Mouse (Mus musculus) monocyte, adult 2 months (primary cell): ENCODE measurements around the gene N4bp2.
"Not testable (repeated sequence)": the region's sequence is repeated elsewhere in the genome, so short reads cannot be mapped to it uniquely, and the experiment has no call there.

ENCODE experiments used
- DNase-seq, 2 experiments: peaks; one replicate each; pipeline ENCODE4 v3.0.0; 2022; ENCODE audit warnings: low spot score in 2 of 2, low read depth in 1 of 2

The N4bp2 gene

GRCm38 (mm10) chr5:65763916-65764785 is 830 bp downstream of the N4bp2 start:
- DNase-seq, result peak; percentile 10 to 18

DNA sequence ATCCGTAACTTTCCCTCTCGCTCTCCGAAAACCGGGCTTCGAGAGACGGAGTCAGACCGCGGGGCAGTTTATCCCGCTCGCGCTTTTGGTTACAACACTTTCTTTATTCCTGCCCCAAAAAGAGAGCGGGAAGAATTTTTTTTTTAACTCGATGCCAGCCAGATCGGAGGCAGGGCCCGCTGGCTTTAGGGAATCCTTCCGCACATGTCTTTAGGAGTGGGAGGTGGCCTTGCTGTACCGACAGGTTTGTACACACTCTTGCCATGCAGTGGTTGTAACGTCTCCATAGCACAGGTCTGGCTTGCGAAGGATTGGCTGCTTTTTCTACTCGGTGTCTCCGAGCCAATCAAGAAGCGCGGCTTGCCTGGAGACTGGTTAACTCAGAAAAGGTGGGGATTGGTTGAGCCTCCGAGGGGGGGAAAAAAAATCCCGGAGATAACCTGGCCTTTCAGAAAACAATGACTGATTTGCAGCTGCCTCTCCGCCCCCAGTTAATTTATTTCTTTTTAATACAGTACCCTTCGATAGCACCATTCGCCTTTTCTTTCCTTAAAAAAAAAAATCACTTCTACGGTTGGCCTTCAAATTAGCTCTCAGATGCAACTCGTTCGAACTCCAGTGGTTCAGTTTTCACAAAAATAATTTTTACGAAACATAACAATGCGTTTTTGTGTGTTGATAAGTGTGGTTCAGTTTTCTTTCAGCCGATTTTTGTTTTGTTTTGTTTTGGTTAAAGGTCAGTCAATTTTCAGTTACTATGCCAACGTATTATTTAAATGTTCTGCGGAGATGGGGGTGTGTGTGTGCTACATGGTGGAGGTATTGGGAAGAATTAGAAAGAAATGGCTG is 1.7 kb downstream of the N4bp2 start:
- peak; percentile 62 to 64 for DNase-seq

DNA sequence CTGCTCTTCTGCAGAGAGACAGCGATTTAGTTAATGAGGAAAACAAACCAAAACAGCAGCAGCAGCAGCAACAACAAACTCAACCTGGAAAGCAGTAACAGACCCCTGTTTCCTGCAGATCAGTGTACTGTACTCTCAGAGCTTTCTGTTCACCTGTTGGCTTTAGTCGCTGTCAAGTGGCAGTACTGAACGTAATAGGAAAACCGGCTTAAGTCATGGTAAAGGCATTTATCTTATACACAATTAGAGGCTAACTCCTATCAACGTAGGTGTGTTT is 2.3 kb downstream of the N4bp2 start:
- no peak for DNase-seq

GRCm38 (mm10) chr5:65768007-65768406 is 4.7 kb downstream of the N4bp2 start:
- DNase-seq, result no peak

- DNase-seq, result no peak
Observed at GRCm38 (mm10) chr5:65770065-65770464, 6.7 kb downstream of the N4bp2 start.

DNA sequence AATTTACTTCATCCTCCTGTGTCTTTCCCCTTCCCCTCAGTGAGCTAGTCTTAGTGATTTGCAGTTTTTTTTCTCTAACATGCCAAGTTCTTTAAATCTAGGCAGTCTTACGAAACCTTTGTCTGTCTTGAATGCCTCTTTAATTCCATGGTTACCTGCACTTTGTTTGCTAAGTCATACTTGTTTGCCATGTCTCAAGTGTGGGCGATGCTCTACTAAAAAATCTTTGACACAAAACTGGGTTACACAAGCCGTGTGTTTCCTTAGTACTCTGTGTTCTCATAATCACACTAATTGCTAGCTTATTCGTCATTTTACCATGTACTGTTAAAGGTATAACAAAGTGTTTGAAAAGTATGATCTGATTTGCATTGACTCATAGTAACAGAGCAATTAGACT is 7.2 kb downstream of the N4bp2 start:
- no peak for DNase-seq

GRCm38 (mm10) chr5:65773957-65774356 is 10.6 kb downstream of the N4bp2 start:
- not testable (repeated sequence) for DNase-seq

DNA sequence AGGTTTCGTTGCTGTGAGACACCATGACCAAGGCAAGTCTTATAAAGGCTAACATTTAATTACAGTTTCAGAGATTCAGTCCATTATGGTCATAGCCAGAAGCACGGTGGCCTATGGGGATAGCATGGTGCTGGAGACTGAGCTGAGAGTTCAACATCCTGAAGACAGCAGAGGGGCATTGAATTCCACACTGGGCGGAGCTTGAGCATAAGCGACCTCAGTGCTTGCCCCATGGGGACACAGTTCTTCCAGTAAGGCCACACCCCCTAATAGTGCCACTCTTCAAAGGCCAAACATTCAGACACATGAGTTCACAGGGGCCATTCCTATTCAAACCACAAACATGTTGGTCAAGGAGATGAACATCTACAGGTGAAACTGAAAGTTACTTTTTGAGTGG is 12.8 kb downstream of the N4bp2 start:
- DNase-seq, result no peak

DNA sequence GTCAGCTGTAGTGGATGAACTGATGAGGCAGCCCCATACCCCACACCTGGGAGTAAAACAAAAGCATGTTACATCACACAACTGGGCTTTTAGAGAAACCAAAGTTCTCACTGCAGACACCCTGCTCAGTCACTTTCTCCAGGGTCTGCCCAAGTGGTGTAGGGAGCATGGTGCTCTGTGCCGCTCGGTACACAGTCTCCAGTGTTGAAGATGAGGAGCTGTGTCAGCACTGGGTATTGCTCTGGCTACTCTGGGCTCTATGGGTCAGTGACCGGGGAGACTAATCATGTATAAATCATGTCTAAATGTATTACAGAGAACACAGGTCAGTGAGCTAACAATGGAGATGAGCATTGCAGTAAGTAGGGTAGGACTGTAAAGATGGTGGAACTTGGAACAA is 13.6 kb downstream of the N4bp2 start:
- no peak for DNase-seq

- DNase-seq, result not testable (repeated sequence)
Observed at GRCm38 (mm10) chr5:65778986-65779385, 15.7 kb downstream of the N4bp2 start.

- DNase-seq, result no peak
Observed at GRCm38 (mm10) chr5:65779401-65780063, 16.2 kb downstream of the N4bp2 start.

- DNase-seq, result no peak
Observed at GRCm38 (mm10) chr5:65781147-65781715, 17.9 kb downstream of the N4bp2 start.

DNA sequence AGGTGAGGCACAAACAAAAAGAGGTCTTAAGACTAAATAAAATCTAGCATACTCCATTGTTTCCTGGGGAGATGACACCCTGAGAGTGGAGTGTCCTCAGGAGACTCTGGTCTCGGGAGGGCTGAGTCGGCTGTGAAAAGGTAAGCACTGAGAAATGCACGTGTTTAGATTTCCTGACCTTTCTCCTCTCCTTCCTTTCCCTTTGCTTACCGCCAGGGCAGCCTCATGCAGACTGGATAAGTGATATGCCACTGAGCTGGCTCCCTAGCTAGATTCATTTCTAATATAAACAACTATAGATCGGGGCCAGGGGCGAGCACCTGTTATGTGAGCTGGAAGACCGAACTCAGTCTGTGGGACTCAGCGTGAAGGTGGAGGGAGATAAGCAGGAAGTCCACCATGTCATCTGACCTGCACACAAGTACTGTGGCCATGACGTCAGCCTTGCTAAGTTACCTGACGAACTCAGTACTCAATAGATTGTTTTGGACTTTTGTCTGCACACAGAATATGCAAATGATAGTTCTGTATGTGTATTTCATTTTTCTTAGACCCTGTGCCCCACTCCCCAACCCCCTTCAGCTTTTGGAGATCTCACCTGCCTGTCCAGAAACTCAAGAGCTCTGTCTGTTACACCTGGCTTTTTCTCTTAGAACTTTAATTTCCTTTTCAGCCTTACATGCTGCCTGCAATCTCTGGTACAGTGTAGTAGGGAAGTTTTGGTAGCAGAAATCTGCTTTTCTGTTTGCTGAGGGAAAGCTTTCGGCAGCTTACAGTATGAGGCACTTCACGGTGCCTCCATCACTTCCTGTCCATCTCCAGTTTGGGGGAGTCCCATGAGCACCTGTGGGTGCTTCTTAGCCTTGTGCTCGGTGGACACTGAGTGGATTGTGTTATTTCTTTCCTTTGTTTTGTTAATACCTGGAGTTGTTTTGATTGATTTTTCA is 18.7 kb downstream of the N4bp2 start:
- no peak for DNase-seq

GRCm38 (mm10) chr5:65790604-65791225 is 27.4 kb downstream of the N4bp2 start:
- no peak for DNase-seq

DNA sequence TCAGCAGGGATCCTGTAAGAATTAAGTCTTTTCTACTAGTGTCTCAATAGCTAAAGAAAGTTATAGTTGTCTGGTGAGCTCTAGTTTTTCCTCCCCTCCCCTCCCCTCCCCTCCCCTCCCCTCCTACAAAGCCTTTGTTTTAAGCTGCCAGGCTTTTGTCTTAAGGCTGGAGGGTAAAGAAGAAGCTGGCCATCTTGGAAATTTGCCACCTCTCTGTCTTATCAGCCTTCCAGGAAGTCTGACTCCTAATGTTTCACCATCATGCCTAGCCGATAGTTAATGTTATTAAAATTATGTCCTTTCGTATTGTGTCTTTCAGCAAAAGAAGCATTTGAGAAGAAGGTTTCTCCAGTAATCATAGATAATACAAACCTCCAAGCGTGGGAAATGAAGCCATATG is 30.9 kb downstream of the N4bp2 start:
- no peak for DNase-seq

- no peak for DNase-seq
Observed at GRCm38 (mm10) chr5:65794702-65795101, 31.4 kb downstream of the N4bp2 start.

DNA sequence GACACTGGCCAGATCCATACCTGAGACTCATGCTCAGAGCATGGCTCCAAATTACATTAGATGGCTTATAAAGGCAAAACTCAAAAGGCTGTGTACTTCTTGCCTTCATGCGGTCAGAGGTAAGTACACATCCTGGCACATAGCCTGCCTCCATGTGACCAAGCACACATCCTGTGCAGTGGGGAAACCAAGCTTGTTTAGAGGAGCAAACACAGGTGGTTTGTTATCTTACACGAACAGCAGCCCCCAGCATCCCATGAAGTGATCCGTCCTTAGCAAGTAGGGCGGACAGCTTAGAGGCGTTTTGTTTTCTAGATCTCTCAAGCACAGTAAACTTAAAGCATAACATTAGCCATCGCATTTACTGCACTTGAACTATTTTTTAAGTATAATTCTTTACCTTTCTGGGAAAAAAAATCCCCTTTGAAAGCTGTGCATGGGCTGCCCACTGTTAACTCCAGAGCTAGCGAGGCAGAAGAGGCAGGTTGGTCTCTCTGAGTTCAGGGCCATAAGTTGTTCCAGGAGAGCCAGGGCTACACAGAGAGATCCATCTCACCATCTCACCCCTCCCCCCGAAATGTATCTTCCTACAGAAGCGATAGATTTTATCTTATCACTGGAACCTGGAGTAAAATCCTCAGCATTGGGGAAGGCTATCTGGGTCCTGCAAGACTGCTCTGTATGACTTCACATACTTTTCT is 32.1 kb downstream of the N4bp2 start:
- DNase-seq, result no peak

DNA sequence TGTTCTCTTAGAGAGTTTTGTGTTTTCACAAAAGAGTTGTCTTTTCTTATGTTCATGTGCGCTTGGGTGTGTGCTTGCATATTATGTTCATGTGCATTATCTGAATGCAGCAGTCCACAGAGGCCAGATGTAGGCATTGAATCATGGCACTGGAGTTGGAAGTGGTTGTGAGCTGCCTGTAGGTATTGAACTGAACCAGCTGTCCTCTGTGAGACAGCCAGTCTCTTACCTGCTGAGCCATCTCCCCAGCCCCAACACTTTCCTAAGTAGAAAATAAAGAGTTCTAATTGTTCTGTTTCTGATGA is 32.6 kb downstream of the N4bp2 start:
- DNase-seq, result no peak

DNA sequence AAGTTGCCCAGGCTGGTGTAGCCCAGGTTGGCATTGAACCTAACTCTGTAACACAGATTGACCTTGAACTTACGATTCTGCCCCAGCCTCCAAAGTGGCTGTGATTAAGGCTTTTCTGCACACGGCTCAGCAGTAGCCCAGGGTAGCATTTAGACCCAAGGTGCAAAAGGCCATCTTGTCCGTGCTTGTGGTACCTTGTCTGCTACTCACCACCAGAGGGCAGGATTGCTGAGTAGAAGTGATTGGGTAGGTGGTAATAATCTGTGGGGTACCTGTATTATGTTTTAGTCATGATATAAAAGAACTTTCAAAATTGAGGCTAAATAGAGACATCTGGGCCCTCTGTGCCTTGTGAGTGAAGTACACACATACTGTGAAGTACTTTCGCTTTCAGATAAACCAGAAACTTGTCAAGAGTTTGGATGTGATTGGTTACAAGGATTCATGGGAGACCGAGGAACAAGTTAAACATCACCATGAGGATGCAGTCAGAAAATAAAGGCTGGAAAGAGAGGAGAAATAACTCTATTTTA is 60.3 kb downstream of the N4bp2 start:
- no peak for DNase-seq
